Mouse (Mus musculus) thymus, postnatal 10 days (tissue): ENCODE measurements around the gene Bptf.
"Not testable (repeated sequence)": the region's sequence is repeated elsewhere in the genome, so short reads cannot be mapped to it uniquely, and the experiment has no call there.

Experiments
- DNase-seq, 2 experiments: peaks; one replicate each; pipeline ENCODE4 v3.0.0; 2021; ENCODE audit warnings: low spot score in 2 of 2

The Bptf gene

DNA sequence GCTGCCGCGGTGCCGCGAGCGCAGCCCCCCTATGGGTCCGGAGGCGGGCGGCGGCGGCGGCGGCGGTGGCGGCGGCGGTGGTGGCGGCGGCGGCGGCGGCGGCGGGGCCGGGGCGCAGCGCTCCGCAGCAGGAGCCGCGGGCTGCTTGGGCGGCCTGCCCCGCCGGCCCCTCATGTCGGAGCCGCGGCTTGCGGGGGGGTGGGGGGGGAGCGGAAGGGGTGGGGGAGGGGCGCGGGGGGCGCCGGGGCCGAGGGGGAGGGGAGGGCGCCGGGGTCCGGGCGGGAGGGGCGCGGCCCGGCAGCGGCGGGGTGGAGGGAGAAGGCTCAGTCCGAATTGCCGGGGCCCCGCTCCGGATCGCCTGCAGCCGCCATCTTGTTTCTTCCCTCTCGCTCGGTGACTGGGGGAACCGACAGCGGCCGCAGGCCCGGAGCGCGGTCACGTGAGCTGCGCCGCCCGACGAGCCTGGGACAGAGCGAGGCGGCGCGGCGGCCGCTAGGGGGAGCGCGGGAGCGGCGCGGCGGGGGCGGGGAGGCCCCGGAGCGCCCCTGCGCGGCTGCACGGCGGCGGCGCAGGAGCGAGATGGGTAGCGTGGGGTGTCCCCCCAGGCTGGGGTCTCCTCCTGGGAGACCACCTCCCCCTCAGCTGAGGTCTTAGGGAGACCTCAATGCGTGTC, at the start of gene Bptf:
Bptf (minus strand) TSS at position 379 of the 673 bp plus-strand sequence.
- peak; percentile 86 to 94 for DNase-seq

DNA sequence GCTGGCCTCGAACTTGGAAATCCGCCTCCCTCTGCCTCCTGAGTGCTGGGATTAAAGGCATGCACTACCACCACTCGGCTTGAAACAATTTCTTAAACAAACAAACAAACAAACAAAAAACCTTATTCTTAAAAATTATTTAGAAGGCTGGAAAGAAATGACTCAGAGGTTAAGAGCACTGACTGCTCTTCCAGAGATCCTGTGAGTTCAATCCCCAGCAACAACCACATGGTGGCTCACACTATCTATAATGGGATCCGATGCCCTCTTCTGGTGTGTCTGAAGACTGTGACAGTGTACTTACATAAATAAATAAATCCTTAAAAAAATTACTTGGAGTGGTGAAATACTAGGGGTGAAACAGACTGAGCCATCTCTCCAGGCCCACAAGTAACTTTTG, 29.3 kb upstream of the Bptf start:
- DNase-seq = no peak

DNA sequence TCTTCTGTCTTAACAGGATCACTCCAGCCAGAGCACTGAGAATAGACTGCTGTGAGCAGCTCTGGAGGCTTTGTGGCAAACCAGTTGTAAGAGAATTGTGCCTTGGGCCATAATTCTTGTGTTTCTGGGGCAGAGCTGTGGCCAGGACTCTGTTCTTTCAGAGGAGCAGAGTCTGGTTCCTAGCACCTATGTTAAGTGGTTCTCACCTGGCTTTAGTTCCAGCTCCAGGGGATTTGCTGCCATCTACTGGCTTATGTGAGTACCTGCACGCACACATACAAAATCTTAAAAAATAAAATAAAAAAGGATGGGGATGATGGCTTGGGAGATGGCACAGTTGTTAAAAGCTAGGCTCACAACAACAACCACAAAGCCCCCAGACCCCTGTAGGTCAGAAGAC, 27.1 kb upstream of the Bptf start:
- peak in 1 of 2 experiments; percentile 33 for DNase-seq

DNA sequence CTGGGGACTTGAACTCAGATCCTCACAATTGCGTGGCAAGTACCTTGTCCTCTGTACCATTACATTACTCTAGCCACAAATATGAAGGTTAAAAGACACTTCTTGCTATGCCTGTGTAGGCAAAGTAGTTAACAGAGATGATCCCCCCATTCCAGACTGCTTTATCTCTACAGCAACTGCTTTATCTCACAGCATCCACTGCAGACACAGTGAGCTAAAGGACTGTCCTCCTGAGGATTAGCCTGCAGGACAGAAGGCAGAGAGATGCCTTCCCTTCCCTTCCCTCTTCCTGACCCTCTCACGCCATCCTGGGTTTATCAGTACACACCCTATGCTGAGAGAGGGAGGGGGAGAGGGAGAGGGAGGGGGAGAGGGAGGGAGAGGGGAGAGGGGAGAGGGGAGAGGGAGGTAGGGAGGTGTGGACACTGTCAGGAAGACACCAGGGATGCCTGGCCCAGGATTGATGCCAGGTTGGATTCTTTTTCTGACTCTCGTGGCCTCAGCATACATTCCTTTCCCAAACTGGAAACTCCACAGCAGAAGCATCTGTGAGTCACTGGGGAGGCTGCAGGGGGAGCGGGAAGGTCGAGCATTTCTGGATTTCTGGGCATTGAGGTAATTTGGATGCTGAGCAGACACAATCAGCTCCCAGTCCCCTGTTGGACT, 25.2 kb upstream of the Bptf start:
- DNase-seq = no peak

DNA sequence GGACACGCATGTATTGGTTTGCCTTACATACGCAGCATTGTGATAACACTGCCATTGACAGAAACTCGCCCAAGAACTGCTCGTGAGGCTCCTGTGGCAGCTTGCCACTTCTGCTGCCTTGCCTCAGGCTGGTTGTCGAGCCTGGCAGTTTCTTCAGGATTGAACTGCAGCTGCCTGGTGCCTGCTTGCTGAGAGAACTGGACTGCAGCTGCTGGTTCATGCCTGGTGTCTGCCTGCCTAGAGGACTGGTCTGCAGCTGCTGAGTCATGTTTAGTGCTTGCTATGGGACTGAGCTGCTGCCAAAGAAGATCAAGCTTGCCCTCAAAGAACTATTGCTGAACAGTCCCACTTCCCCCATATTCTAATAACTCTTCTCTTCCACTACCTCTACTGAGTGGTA, 23.4 kb upstream of the Bptf start:
- DNase-seq = no peak

DNA sequence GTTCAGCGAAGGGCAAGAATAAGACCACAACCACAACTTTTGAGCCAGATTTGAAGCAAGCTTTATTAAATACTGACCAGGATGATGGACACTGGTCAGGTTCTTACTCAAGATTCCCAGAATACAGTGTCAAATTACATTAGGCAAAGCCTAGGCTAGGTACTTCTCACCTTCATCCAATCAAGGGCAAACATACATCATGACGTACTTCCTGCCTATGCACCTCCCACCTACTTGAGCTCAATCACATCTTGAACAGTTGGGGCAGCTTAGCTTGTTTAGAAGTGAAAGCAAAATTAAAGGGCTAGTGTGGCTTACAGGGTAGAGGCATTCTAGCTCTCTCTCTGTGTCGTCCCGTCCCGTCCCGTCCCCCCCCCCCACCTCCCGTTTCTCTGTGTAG, 22.5 kb upstream of the Bptf start:
- DNase-seq = no peak

DNA sequence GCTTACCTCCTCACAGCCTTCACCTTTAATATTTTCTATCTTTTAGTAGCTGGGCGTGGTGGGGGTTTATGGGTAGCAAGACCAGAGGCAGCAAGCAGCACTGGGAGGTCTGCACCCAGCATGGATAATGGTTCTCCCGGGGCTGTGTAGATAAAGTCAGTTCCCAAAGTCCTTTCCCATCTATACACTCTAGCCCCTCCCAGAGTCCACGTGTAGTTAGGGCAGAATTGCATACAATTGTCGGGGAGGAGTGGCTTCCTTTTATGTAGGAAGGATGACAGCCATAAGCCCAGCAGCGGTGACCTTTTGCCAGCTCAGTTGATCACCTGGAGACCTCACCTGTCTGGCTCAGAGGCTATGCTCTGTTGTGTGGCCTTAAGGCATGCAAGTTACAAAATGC, 21.7 kb upstream of the Bptf start:
- DNase-seq = no peak

DNA sequence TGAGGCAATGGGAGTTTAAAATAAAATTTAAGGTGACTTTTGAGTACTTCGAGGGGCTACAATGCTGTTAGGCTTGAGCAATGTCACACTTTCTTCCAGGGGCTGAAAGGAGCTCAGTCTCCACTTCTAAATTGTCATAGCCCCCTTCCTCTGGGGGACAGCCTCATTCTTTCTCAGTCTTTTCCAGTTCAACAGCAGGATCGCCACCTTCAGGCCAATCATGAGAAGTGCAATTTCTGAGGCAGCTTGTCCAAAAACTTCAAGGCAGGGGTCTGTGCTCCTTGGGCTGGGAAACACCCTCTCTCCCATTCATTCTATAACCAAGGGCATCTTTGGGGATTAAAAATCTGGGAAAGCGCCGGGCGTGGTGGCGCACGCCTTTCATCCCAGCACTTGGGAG, 19.9 kb upstream of the Bptf start:
- DNase-seq = peak in 1 of 2 experiments; percentile 42

DNA sequence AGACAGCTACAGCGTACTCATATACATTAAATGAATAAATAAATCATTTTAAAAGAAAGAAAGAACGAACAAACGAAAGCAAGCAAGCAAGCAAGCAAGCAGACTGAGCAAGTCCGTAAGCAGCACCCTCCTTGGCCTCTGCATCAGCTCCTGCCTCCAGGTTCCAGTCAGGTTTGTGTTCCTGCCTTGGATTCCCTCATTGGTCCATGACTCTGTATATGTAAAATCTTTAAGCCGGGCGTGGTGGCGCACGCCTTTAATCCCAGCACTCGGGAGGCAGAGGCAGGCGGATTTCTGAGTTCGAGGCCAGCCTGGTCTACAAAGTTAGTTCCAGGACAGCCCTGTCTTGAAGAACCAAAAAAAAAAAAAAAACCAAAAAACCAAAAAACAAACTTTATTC, 12.0 kb upstream of the Bptf start:
- DNase-seq = not testable (repeated sequence)

DNA sequence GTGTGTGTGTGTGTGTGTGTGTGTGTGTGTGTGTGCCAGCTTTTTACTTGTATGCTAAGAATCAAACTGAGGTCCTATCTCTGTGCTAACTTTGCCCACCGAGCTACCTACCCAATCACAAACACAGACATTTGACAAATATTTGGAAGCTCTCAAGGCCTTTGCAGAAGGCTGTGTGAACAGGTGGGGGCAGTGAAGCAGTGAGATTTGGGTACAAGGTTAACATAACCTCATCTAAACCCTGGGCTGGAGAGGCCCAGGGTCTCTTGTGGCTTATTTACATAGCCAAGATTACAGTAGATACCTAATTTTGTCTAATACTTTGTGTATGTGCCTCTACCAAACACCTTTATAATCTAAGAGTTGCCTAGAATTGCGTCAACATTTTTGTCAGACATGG, 10.5 kb upstream of the Bptf start:
- no peak for DNase-seq

DNA sequence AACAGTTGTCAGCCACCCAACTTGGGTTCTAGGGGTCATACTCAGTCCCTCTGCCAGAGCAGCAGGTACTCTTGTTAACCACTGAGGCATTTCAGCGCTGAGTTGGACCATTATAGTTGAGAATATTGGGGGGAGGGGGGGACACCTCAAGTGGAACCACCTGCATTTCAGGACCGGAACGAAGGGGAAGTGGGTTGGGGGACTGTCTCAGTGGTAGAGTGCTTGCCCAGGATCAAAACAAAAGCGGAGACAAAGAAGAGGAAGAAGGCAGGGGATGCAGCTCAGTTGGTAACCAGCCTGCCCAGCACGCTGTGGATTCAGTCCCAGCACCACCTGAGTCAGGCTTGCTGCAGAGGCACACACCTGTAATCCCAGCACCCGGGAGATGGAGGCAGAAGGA, 8.8 kb upstream of the Bptf start:
- peak; percentile 54 to 56 for DNase-seq

DNA sequence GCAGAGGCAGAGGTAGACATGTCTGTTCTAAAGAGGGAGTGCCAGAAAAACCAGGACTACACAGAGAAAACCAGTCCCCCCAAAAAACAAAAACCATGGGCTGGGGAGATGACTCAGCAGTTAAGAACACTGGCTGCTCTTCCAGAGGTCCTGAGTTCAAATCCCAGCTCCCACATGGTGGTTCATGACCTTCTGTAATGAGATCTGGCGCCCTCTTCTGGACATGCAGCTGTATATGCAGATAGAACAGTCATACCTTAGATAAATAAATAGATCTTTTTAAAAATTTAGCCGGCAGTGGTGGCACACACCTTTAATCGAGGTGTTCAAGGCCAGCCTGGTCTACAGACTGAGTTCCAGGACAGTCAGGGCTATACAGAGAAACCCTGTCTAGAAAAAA, 6.7 kb upstream of the Bptf start:
- peak in 1 of 2 experiments; percentile 71 for DNase-seq

DNA sequence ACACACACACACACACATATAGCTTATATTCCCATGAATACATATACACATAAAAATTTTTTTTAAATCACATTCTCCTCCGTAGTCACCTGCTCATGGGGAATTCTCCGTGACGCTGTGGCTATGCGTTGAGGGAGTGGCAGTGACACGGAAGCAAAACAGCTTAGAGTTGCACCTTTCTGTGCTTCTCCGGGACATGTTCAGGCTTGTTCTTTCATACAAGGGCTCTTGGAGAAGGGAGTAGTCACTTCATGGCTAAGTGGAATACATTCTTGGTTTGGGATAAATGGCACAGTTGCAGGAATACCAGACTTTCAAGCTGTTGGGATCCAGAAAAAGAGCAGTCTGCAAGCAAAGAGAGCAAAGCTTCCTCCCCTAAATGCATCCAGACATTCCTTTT, 5.7 kb upstream of the Bptf start:
- DNase-seq = no peak

DNA sequence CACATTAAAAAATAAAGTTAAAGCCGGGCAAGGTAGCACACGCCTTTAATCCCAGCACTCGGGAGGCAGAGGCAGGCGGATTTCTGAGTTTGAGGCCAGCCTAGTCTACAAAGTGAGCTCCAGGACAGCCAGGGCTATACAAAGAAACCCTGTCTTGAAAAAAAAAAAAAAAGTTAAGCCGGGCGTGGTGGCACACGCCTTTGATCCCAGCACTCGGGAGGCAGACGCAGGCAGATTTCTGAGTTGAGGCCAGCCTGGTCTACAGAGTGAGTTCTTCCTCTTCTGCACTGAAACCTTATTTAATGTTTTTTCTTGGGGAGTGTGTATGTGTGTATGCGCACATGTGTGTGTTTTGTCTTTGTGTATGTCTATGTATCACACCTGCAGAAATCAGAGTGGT, 4.5 kb upstream of the Bptf start:
- not testable (repeated sequence) for DNase-seq

DNA sequence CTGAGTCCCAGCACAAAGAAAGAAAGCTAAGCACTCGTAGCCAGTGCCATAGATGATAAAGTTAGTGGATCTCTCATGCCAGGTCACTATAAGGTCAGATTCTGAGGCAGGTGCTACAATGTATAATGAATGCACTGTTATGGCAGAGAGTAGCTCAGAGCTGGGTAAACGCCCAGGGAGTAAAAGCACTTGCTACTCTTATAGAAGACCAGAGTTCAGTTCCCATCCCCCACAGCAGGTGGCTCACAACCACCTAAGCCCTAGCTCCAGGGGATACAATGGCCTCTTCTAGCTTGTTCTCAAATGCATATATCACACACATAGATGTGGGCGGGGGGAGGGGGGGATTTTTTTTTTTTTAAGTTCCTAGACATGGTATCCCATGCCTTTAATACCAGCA, 3.8 kb upstream of the Bptf start:
- DNase-seq = peak; percentile 39 to 52

DNA sequence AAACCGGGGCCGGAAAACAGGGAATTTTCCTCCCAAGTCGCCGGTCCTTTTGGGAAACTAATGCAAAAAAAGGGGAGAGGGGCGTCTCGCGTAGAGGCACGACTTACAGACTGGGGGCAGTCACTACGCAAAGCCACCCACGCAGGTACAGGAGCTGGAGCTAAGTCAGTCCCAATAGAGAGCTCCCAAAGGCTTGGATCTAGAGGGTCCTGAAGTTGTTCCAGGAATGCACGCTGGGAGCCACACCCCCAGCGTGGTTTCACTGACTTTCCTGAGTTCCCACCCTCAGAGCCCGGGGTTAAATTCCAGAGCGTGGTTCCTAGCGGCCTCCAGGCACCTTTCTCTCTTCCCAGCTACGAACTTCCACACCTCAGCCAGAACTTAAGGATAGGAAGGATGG, 499 bp upstream of the Bptf start:
- DNase-seq = no peak

DNA sequence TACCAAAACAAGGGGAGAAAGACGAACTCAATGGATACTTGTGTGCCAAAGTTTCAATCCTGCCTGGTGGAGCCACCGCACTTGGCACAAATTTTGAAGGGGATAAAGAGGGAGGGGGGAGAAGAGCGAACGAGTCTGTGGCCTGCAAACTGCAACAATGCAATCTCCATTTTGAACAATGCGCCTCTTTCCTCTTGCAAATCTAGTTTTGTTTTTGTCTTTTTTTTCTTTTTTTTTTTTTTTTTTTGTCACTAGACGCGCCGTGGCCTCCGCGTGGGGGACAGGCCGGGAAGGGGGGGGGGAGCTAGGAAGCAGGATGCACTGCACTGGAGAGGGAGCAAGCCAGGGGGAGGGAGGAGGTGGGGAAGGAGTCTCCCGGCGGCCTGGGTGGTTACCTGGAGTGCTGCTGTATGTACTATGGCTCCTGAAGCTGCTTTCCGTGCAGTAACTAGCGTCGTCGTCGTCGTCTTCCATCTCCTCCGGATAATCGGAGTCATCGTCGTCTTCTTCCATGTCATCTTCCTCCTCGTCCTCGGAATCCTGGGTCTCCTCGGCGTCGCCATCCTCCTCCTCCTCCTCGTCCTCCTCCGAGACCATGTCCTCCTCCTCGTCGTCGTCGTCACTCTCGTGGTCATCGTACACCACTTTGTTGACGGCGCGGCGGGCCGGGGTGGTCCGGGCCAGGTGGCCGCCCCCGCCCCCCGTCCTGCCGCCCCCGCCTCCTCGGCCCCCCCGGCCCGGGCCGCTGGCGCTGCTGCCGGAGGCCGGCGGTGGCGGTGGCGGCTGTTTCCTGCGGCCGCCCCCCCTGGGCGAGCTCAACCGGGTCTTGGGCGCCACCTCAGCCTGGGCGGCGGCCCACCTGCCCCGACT, 813 bp downstream of the Bptf start:
- peak; percentile 54 to 57 for DNase-seq

DNA sequence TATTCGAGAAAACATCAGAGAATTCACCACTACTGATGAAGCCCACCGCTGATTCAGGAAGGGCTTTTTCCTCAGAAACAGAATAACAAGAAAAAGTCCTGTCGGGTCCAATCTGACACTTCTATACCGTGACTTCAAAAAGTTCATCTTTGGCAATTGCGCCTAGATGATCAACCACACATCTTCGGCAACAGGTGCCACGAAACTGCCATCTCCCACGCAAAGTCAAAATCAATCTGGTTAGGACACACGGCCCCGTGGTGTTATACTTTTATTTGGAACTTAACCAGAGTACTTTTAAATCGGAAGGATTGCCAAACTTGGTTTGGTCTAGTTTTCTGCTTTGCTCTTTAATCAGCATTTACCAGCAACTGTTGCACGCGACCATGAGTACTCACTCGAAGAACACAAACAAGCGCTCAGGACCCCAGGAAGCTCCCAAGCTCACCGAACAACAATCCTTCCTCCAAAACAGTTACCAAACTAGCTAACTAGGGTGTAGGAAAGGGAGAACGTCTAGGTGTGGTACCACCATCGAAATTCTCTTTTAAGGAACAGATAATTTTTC, 1.6 kb downstream of the Bptf start:
- DNase-seq = peak in 1 of 2 experiments; percentile 19

DNA sequence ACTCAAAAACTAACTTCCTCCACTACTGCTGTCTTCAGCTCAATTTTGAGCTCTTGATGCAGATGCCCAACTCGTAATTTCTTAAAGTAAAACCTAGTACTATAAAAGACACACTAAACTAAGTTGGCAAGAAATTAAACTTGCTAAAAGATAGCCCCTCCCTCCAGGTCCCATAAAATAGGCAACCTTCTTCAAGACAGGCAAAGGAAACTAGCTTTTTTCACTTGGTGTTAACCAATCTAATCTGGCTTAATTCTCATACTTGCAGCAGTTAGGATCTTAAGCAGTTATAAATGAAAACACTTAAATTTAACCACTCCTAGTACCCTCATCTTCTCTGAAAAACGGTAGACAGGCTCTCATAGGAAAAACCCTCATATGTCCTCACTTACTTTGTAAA, 2.3 kb downstream of the Bptf start:
- no peak for DNase-seq

DNA sequence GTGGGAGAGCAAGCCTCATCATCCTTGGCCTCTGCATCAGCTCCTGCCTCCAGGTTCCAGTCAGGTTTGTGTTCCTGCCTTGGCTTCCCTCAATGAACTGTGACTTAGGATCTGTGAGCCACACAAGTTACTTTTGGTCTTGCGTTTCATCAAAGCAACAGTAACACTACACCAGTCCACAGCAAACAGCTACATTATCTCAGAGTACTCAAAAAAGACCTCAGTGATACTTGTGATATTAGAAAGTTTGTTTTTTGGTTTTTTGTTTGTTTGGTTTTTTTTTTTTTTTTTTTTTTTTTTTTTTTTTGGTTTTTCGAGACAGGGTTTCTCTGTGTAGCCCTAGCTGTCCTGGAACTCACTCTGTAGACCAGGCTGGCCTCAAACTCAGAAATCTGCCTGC, 5.2 kb downstream of the Bptf start:
- DNase-seq = not testable (repeated sequence)

DNA sequence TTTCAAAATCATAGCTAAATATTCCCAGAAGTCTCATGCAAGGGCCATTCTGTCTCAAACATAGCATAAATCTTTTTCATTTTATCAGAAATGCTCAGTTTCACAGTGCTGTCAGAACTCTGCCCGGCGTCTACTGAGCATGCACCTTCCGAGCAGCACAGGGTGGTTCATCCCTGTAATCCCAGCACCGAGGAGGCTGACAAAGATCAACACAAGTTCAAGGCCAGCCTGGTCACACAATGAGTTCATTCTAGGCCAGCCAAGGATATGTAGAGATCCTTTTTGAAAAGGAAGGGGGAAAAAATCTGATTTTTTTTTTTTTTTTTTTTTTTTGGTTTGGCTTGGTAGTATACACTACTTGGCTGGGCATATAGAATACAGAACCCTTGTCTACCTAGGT, 6.9 kb downstream of the Bptf start:
- DNase-seq = no peak

DNA sequence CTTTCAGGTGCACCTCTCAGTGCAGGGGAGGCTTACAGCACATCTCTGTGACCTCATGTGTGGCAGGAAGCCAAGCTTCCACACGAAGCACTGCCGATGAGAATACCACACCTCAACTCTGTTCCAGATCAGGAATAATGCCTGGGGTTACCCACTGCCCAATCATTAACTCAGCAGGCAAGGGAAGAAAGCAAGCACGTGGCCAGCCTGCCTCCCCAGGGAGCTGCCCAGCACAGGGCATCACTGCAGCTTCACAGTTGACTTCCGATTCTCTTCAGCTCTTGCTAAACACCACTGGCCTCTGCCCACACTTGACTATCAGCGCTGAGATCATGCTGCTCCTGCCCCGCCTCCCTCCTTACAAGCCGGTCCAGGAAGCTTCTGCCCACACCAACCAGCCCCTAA, 7.6 kb downstream of the Bptf start:
- no peak for DNase-seq
